Mouse (Mus musculus) neural tube, embryonic 10.5 days (tissue): ENCODE measurements around the gene Nodal.
A peak's percentile ranks its signal among the peaks of the same experiment; 100 is the strongest.

ENCODE experiments used
- DNase-seq: peaks from one replicate; pipeline ENCODE4 v3.0.0-alpha.2; 2017; ENCODE audit warnings: low spot score; ENCODE audit errors: extremely low spot score

Nodal gene

DNA sequence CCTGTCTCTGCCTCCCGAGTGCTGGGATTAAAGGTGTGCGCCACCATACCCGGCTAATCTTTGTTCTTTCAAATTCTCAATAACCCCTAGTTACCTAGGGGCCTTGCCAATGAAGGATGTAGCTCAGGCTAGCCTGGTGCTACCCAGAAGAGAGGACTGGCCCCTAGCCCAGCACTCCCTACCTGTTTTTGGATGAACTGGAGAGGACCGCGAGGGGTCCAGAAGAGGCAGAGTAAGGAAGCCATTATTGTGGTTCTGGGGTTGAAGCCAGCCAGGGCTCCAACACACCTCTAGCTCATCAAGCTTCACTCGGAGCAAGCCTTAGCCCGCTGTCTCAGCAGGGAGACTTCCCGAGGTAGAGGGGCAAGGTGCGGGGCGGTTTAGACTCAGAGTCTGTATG, at the start of gene Nodal:
TSS of gene Nodal (plus strand) at position 301 of the 400 bp plus-strand sequence.
- DNase-seq: no peak

DNA sequence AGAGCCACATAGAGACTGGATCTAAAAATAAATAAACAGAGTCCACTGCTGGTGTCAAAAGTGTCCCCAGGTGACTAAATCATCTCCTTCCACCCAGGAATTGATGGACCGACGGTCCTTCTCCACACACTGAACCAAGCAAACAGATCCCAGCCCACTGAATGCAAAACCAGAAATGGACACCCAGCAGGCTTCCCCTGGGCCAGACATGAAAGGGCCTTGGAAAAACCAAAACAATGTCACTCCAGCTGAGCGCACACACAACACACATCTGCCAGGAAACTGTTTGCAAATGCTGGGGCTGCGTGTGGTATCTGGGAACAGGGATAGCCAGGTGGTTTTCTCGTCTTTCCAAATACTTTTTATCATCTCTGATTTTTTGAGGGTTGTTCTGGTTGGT, 48.0 kb upstream of the Nodal start:
- no peak for DNase-seq

DNA sequence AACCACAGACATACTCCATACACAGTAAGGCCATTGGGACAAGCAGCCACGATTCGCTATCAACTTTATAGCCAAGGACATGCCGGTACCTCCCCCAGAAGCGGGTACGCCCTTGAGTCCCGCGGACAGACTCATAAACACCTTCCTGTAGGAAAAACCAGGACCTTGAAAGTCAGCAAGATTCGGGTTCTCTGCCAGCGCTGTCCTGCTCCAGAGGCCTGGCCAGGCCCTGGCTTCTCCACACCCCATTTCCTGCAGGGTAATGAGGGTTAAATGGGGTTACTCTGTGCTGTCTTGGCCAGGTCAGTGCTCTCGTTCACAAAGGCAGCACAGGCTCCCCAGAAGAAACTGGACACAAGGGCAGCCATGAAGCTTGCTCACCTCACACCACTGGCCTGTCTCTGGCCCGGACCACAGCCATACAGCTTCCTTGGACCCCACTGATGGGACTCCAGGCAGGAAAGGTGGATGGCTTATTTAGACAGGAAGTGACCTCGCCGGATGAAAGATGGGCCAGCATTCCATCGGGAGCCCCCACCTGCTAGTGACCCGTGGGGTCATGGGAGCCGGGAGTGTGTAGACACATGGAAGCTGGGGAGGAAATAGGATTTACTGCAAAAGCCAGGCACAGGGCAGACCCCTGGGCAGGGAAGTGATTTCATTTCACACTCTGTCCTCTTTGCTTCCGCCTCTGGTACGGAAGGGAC, 47.3 kb upstream of the Nodal start:
- no peak for DNase-seq

DNA sequence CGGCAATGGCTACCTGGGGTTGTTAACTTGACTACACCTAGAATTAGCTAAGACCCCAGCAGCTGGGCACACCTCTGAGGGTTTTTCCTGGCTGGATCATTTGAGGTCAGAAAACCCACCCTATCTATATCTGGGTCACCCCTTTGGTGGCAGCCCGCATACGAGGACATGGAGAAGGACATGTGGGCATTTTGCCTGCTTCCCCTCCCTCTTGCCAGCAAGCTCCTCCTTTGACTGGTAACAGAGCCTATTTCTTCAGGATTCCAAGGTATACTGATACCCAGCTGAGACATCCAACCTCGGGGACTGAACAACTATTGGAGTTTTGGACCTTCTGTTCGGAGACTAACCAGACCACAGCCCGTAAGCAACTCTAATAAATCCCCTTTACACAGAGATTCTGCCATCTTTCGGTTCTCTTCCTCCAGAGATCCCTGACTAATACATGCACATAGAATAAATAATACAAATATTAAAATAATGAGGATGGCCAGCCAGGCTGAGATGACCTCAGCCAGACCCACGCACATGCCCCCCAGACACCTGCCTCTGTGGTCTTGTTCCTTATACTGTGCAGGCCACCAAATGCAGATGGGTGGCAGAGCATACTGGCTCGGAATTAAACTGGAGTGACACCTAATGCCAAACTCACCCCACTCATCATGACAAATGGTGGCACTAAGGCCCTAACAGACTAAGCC, 45.7 kb upstream of the Nodal start:
- no peak for DNase-seq

DNA sequence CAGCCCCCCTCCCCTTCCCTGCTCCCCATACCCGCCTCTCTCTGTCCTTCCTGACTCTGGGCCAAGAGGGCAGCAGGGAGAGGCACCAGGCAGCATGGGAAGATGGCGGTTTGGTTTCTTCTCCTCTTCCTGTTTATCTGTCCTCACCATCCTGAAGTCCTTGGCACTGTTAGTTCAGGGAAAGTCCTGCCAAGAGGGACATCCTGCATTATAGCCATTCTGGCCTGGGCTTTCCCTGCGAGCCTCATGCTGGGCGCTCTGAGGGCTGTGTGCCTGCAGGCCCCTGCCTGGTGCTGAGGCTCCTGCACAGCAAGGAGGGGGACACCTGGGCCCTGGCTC, 45.2 kb upstream of the Nodal start:
- DNase-seq: no peak

DNA sequence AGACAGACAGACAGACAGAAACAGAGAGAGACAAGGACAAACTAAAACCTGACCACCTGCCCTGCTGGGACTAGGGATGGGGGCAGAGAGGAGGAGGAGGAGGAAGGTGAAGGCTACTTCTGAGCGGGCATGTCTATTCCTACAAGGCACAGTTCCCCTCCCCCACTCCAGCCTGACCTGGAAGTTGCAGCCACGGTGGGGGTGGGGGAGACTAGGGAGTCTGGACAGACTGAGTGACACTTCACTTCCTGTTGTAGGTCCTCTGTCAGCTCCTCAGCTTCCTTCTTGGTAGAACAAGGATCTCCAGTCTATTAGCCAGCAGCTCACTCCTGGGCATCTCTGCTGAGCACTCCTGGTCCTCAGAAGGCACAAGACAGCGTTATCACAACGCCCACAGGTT, 43.7 kb upstream of the Nodal start:
- DNase-seq: no peak

DNA sequence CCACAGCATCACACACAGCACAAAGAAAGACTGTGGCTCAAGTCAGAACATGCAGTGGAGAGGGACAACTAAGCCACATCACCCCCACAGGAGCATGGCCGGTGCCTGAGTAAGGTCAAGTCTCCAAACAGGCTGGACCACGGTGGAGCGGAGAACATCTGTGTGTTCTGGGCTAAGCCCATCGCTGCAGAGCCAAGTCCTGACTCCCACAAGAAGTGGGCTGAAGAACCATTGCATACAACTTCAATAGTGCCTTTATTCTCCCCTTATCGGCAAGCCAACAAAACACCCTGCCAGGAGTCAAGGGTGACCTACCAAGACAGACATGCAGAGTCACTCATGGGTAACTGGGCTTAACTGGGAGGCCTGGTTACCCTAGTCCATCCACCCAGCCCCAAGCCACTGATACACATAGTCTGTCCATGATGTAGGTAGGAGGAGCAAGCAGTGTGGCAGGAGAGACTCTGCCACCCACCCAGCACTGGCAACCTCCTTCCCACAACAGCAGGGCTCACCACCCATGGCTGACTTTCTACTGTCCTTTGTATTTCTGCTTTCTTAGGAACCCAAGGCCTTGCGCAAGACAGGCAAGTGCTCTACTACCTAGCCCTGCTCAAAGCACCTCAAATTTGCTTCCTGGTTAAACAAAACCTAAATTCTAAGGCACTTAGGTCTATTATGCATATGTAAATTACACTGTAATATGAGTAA, 42.8 kb upstream of the Nodal start:
- no peak for DNase-seq

DNA sequence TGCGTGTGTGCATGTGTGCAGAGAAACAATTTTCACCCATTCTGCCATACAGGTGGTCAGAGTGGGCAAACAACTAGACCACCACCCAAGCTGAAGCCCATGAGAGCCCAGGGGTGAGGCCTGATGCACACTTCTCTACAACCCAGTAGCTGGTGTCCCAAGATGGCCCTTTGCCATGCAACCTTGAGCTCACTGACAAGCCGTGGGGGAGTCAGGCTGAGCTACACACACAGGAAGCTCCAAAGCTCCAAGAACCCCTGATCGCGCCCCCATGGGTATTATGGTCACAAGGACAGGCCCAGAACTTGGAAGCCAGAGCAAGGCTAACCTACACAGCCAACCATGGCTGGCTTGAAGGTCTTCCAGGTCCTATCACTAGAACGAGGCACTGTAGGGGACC, 39.7 kb upstream of the Nodal start:
- DNase-seq: no peak

DNA sequence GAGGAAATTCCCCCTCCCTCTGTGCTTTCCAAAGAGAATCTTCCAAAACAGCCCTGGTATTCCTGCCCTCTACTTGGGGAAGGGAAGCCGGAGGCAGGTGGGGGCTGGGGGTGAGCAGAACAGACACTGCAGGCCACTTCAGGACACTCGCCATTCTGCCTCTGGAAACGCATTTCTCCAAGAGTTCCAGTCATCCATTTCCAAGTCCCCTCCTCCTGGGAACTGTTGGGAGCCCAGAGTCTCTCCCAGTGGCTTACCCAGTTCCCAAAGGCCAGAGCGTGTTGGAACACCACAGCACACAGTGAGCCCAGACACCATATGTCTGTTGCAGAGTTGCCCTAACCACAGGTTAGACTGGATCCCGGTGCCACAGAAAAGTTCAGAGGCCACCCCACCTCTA, 39.1 kb upstream of the Nodal start:
- DNase-seq: no peak

DNA sequence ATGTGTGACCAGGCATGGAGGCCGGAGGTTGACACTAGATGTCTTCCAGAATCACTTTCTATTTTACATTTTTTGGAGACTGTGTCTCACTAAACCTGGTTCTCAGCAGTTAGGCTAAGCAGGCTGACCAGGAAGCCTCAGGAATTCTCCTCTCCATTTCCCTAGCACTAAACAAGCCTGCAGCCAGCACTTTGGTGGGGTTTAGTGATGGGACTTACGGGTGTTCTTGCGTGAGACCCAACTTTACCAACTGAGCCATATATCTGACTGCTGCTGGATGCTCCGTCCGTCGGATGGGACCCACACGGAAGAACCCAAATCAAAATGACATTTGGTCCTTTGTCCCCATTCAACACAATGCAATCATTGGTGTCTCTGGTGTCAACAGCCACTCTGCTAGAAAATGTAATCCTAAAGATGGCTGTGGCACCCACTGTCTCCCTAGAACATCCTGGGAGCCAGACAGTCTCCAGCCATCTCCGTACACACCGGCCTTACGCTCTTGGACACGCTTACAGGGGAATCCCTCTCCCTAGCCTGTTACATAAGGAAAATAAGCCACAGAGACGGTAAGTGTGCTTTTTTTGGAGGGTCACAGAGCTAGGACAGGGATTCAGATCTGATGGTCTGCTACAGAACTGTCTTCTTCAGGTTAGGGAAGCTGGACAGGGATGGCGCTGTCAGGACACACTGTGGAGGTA, 38.3 kb upstream of the Nodal start:
- no peak for DNase-seq

DNA sequence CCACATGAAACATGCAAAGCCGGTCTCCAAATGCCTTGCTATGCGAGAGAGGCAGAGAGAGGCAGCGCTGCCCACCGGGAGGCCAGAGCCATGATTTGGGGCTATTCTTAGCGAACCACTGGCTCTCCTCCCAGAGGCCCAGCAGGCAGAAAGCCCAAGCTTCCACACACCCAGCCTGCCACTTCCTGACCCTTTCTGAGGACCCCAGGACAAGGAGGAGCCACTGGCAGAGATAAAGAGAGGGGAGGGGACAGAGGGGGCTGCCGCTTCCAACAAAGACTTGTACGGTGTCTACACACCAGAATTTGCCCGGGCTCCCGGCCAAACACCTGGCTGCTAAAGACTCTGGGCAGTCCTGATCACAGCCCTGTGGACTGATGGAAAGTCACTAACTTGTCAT, 37.6 kb upstream of the Nodal start:
- DNase-seq: no peak

DNA sequence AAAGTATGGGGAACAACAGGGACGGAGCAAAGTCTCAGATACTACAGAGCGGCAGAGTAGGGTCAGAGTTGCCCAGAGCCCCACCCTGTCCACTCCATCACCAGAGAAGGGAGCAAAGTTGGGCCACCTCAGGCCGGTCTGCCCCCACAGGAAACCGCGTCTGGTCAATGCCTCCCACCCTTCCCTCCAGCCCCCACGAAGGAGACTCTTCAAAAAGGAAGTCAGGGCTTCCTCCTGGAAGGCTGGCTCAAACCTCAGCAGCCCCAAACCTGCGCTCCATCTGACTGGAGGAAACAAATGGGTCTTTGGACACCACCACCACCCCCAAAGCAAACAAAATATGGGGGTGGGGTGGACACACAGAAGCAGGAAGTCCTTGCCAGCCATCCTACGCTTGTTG, 35.9 kb upstream of the Nodal start:
- DNase-seq: no peak

DNA sequence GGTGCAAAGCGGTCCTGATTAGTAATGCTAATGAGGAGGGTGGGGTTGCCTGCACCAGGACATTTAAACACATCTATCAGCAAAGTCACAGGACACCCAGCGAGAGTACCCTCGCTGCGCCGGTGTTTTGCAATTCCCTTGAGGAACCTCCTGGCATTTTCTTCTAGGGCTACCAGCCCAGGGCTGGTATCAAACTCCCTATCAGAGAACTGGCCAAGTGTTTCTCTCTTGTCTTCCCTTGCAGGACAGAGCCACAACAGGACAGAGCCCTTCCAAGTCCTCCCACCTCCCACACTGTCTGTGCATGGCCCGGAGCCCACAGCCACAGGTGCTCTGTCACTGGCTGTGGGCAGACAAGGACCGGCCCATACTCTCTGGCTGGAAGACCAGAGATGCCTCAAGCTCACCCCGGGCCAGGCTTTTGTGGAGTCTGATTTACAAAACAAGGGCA, 35.5 kb upstream of the Nodal start:
- DNase-seq: peak; percentile 49

DNA sequence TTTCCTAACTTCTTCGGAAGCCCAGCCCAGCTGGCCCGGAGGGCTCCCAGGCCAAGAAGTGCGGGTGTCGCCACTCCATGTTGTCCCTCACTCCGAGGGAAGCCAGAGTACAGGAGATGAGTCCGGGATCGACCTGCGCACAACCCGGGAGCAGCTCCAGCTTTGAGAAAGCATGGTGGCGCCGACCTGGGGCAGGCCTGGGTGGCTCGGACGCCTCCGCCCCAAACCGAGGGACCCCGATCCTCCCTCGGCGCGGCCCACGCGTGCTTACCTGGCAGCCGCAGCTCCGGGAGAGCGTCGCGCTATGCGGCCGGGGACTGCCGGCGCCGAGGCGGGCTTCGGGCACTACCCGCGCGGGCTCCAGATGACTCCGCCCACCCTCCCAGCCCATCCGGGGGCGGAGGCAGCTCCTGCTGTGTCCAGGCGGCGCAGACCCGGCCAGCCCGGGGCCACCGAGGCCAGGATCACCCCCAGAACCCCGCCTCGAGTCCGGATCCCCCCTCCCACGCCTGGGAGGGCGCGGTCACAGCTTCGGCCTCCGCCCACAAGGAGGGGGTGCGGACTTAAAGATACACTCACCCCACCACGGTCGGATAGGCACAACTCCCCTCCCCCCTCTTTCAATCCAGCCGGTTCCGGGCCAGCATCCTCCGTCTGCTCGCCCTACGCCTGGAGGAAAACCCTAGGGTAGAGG, 34.6 kb upstream of the Nodal start, which contains the start of gene Pald1:
TSS of gene Pald1 (minus strand) at position 510 of the 694 bp plus-strand sequence.
- peak; percentile 87 for DNase-seq

DNA sequence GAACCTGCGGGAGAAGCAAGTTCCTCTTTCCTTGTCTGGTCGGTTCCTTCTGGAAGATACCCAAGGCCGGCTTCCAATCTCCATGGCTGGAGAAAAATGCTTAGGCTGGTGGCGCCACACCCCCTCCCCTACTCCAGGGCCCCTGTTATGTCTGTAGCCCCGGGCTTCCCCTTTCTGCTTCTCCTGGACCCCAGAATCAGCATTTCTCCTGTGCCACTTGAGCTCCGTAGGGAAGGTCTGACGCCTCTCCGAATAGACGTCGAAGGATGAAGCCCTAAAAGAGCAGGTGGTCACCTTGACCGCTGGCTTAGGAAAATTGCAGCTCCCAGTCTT, 34.1 kb upstream of the Nodal start:
- no peak for DNase-seq

DNA sequence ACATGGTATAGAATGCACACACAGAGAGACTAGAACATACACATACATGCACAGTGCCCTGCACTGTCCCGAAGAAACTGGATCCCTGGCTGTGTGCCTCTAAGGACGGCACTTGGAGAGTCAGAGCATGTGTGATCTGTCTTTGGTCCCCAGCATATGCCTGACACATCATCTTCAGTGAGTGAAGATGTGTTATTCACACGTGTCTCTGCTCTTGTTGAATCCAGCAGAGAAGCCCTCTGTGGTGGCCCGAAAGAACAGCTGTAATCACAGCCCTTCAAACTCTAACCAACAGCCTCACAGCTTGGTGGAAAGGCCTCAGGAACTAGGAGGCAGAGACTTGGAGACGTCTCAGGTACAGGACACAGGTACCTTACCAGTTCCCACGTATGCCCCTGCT, 32.6 kb upstream of the Nodal start:
- no peak for DNase-seq

DNA sequence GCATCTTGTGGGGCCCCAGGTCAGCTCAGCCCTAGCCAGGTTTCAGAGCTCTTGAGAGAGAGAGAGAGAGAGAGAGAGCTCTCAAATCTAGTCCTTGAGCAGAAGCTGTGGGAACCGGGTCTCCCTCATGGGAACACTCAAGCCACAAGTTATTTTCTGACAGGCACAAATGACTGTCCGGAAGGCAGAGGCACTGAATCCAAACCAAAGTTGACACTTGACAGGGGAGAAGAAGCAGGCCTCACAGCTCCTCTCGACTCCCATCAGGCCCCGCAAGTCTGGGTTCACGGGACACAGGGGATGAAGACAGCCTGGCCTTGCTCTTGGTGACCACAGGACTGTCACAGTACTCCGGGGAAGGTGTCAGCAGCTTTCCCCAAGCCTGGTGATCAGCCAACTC, 31.5 kb upstream of the Nodal start:
- no peak for DNase-seq

DNA sequence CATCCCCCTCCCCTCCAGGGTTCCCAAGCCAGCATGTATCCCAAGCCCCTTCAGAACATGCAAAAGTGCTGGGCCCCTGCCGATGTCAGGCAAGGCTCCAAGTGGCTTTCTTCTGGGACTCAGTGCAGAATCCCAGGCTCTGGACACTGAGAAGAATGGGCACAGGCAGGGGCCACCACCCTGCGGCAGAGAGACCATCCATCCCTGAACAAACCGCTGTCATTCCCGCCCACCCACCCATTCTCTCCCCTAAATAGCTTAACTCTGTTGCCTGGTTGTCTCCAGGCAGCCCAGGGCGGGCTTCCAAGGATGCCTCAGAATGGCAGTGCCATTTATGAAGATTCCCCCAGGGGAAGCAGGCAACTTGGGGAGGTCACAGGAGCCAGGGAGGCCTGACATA, 28.8 kb upstream of the Nodal start:
- no peak for DNase-seq

DNA sequence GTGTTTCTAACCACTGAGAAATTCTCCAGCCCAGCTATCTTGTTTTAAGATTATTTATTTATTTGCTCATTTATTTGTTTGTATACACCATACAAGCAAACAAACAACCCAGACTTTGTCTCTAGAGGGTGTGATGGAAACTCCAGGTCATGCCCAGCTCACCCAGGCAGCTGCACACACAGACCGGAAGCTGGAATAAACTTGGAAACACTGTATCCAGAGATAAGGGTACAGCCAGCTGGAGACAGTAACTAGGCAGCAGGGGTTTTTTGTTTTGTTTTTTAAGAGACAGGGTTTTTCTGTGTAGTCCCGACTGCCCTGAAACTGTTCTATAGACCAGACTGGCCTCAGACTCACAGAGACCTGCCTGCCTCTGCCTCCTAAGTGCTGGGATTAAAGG, 27.6 kb upstream of the Nodal start:
- no peak for DNase-seq

DNA sequence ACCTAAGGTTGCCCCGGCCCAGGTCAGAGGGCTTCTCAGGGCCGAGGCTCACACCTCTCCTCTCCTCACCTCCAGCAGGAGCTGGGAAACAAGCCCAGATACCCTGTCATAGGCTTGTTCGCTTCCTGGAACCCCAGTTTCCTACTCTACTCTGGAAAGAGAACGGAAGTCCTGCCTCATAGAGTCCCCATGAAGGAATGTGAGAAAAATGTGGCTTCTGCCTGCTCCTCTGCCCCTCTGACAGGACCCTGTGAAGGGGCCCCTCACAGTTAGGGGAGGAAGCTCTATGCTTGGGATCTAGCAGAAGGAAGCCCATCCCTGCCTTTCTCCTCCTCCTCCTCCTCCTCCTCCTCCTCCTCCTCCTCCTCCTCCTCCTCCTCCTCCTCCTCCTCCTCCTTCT, 25.2 kb upstream of the Nodal start:
- no peak for DNase-seq

DNA sequence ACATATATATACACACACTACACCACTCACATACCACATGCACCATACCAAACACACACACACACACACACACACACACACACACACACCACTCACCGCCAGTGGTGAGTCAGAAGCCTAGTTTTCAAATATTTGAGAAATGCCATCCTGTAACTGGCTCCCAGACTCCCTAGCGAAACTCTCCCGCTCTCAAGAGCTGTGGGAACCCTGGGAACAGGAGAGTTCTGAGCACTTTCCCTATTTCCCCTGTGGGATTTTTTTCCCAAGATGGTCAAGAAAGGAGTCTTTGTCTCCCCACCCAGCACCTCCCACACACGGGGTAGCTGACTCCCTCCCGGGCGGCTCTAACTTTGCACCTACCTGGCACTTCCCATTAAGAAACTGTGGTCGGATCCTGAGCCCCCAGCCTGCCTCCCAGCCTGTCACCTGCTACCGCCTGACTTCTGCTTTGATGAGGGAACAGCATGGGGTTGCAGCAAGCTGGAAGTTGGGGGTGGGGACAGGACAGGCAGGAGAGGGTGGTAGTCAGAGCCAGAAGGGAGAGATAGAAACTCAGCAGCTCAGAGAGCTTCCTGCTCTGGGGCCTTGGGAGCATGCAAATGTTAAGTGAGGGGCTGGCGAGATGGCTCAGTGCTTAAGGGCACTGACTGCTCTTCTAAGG, 23.2 kb upstream of the Nodal start:
- no peak for DNase-seq
